Mouse (Mus musculus) bone marrow, adult 2 months (tissue): ENCODE measurements around the gene Fam131a.

Experiments
- CTCF ChIP-seq: fragments of 200-500 bp; IDR thresholded peaks from 2 replicates; pipeline ENCODE4 v1.5.1; 2011; ENCODE audit warnings: low read length, control low read depth; ENCODE audit not compliant: control insufficient read depth, insufficient read depth
- POLR2A ChIP-seq: fragments of 200-500 bp; IDR thresholded peaks from 2 replicates; pipeline ENCODE4 v1.6.1; 2011; ENCODE audit warnings: low read depth, mild to moderate bottlenecking, control low read depth, low read length, borderline replicate concordance; ENCODE audit not compliant: control insufficient read depth

DNA sequence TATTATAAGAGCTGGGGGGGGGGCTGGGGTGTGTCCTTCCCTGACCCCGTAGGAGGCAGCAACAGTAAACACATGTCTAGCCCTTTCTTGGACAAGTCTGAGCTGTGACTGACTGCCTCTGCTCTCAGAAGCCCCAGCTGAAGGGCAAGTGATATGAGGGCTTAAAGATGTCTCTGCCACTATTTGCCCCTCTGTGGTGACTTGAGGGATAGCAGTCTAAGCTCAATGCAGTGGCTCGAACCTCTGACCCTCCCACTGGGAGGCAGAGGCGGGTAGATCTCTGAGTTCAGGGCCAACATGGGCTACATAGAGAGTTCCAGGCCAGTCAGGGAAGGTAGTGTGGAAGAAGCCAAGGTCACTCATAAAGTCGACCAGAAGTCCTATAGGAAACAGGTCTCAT, 17.8 kb downstream of the Fam131a start:
- TF ChIP-seq CTCF: no peak
- TF ChIP-seq POLR2A: no peak
